Mouse (Mus musculus) cortical plate, adult 2 months (tissue): ENCODE data around the gene Dap. TPM values are rescaled to one million over a fixed set of nuclear protein-coding genes. Genes with fewer than 3 reads are reported as not detected.
A peak's percentile ranks its signal among the peaks of the same experiment; 100 is the strongest.

ENCODE experiments used
- H3K27ac ChIP-seq: fragments of 200-500 bp; 2 replicates; pipeline ENCODE4 v1.5.1; 2012; ENCODE audit warnings: low read length, control low read depth, inconsistent platforms; ENCODE audit not compliant: insufficient read depth
- H3K4me1 ChIP-seq: fragments of 200-500 bp; 2 replicates; pipeline ENCODE4 v1.6.1; 2011; ENCODE audit warnings: low read length; ENCODE audit not compliant: control insufficient read depth, insufficient read depth
- H3K4me3 ChIP-seq: fragments of 200-500 bp; 2 replicates; pipeline ENCODE4 v1.5.1; 2011; ENCODE audit warnings: mild to moderate bottlenecking, low read length, control low read depth; ENCODE audit not compliant: insufficient read depth
- CTCF ChIP-seq: fragments of 200-500 bp; IDR thresholded peaks from 2 replicates; pipeline ENCODE4 v1.5.1; 2011; ENCODE audit warnings: mild to moderate bottlenecking, control low read depth, low read length; ENCODE audit not compliant: insufficient read depth; ENCODE audit errors: extremely low read depth
- POLR2A ChIP-seq: fragments of 200-500 bp; IDR thresholded peaks from 2 replicates; pipeline ENCODE4 v1.6.1; 2011; ENCODE audit warnings: mild to moderate bottlenecking, low read length, control low read depth; ENCODE audit not compliant: insufficient read depth; ENCODE audit errors: extremely low read depth
- polyA plus RNA-seq: library from polyadenylated mRNA; depleted of rRNA; stranded (reverse); fragments of >200 nt; gene quantifications from 2 replicates; pipeline ENCODE4 v1.2.3, GENCODE M21; 2012

Dap gene
- polyA plus RNA-seq, 1 experiment, result 11.3 TPM

GRCm38 (mm10) chr15:31213619-31214270, 10.4 kb upstream of the Dap start:
- H3K4me3 ChIP-seq, result no peak overlapping the region
- no peak overlapping the region for H3K27ac ChIP-seq
- TF ChIP-seq POLR2A (no peak), CTCF (no peak)
- no peaks in the 10 kb centered on the region for H3K4me1 ChIP-seq

DNA sequence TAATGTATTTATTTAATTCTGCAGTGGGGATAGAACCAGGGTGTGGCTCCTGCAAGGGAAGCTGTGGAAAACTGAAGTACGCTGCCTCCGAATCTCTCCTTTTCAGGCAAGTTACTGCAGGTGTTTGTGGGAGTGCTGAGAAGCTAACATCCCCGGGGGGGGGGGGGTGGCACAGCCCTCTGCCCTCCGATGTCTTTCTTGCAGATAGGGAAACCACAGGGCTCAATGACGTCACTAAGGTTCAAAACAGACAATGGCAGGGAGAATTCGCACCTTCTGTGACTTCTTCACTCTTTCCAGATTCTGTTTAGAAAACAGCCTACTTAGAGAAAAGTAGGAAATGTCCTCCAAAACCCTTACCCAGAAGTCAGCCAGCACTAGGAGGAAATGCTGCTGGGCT, 1.9 kb upstream of the Dap start:
- TF ChIP-seq CTCF (no peak), POLR2A (no peak)
- Histone ChIP-seq H3K4me1 (no peaks in the 10 kb centered on the region), H3K4me3 (no peak overlapping the region), H3K27ac (no peak overlapping the region)

DNA sequence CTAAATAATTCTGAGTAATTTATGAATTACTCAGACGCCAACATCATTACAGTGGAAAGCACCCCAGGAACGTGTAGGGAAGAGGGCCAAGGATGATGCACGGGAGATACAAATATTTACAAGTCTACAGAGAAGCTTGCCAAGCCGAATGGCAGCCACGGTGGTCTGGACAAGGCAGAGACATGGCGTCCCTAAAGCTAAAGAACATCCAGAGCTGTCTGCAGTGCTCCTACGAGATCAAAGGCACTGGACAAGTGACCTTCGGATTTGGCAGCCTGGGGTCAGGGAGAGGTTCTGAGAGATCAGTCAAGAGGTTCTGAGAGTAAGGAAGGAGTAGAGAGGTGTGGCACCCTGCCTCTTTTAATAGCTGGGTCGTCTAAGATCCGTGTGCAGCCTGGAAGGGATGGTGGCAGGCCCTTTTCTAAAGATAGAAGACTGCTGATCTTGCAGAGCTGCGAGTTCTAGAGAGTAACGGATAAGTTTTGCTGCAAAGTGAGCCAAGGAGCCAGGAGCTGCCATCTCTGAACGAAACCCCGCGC, 449 bp upstream of the Dap start:
- peak overlapping the region; percentile 26; the same call in 1 of the 2 replicates for H3K27ac ChIP-seq
- TF ChIP-seq CTCF (no peak), POLR2A (no peak)
- peak overlapping the region; percentile 35 for H3K4me3 ChIP-seq
- H3K4me1 ChIP-seq, result no peaks in the 10 kb centered on the region

DNA sequence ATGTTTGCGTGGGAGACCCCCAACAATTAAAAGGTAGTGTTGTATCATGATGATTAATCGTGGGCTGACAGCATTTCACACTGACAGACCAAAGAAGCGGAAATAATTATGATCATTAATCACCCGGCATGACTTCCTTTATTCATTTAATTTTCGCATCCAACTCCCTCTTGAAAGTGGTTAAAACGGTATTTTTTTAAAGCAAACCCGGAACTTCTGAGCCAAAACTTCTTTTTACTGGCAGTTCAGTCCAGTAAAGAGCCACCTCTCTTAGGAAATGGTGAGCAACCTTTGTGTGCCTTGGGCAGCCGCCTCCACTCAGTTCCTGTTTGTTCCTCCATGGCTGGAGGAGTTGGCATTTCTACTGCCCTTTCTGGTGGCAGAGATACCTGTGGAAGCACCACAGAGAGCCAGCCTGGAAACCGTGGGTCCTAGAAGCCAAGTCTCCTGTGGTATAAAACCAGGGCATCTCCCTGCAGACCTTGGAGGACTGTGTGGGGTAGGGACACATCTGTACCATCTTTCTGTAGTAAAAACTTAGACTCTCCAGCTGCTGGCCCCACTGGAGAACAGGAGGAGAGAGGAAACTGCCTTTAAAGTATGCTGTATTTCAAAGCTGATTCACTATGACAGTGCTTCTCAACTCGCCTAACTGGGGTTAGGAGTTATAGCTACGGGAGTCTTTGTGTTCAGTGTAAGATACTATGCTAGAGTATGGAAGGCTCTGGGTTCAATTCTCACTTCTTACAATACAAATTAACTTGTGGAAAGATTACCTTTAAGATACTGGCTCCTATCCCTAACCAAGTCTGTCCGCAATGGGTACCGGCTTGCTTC, 910 bp downstream of the Dap start:
- no peak for TF ChIP-seq POLR2A
- no peak for TF ChIP-seq CTCF
- H3K4me3 ChIP-seq, result peak overlapping the region; percentile 35
- H3K4me1 ChIP-seq, result no peaks in the 10 kb centered on the region
- no peak overlapping the region for H3K27ac ChIP-seq

GRCm38 (mm10) chr15:31225643-31226325, 1.7 kb downstream of the Dap start:
- Histone ChIP-seq H3K4me1 (no peaks in the 10 kb centered on the region), H3K27ac (no peak overlapping the region), H3K4me3 (no peak overlapping the region)
- TF ChIP-seq CTCF (no peak), POLR2A (no peak)

DNA sequence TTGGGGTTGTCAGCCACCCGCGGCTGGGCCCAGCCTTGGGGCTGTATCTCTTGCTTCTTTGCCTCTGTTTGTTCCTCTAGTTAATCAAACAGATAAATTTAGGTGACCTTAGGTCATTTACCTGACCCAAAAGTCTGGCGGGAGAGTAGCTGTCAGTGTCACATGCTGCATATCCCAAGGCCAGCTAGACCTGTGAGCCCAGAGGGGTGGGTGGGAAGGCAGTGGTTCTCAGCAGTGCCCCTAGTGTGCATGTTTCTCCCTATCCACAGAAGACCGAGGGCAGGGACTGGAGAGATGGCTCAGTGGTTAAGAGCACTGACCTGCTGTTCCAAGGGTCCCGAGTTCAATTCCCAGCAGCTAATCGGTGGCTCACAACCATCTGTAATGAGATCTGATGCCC, 2.4 kb downstream of the Dap start:
- no peak for TF ChIP-seq POLR2A
- no peak for TF ChIP-seq CTCF
- Histone ChIP-seq H3K4me3 (no peak overlapping the region), H3K4me1 (no peaks in the 10 kb centered on the region), H3K27ac (no peak overlapping the region)

DNA sequence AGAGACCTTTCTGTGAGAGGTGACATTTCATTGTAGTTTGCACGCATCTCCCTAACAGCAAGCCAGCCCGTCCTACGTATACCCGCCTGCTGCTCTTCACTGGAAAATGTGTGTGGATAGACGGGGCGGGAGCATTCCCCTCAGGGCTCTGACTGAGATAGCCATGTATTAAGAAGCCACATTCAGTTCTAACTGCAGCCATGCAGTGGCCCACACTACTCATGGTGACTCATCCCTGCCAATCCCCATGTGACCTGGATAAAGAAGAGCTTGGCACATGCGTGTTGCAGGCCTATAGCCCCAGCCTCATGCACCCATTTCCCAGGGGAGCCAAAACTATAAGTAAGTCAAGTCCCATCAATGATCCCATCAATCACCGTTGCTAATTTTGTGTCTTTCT, 3.7 kb downstream of the Dap start:
- TF ChIP-seq POLR2A, result no peak
- no peak for TF ChIP-seq CTCF
- no peak overlapping the region for H3K27ac ChIP-seq
- no peaks in the 10 kb centered on the region for H3K4me1 ChIP-seq

GRCm38 (mm10) chr15:31233006-31233405, 8.9 kb downstream of the Dap start:
- Histone ChIP-seq H3K4me3 (no peak overlapping the region), H3K27ac (no peak overlapping the region), H3K4me1 (no peaks in the 10 kb centered on the region)
- TF ChIP-seq POLR2A, result no peak
- TF ChIP-seq CTCF, result no peak

More for the DNA sequence above, 3.7 kb downstream of the Dap start:
- no peak overlapping the region for H3K4me3 ChIP-seq

DNA sequence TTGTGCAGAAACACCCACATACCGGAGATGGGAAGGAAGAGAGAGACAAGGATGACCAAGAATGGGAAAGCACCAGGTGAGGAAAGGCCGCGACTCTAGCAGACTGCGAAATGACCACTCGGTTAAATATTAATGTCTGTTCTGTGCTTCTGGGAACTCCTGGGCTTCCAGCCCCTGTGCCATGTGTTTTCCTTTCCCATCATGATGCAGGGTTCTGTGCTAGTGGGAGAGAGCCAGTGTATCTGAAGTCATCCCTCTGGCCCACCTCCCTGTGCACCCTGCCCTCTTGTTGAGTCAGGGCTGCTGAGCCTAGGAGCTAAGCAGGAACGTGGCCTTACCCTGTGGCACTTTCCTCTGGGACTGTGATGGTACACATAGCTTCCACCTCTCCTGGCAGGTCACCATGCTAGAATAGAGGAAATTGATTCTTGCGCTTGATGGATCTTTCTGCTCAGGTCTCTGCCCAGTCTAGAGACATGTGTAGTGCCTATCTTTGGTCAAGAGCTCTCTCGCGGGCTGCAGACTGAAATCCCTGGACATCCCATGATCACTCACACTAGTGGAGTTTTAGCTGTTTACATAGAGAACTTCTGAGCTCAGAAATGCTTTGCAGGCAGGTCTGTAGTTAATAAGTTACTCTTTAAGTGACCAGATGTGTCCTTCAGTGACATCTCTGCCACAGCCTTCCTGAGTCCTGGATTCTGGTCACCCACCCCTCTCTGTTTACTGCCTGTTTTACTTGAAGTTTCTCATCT, 11.9 kb downstream of the Dap start:
- Histone ChIP-seq H3K27ac (no peak overlapping the region), H3K4me3 (no peak overlapping the region), H3K4me1 (no peaks in the 10 kb centered on the region)
- no peak for TF ChIP-seq POLR2A
- TF ChIP-seq CTCF, result no peak

GRCm38 (mm10) chr15:31236549-31236907, 12.4 kb downstream of the Dap start:
- TF ChIP-seq POLR2A, result no peak
- no peak for TF ChIP-seq CTCF
- Histone ChIP-seq H3K4me3 (no peak overlapping the region), H3K4me1 (no peaks in the 10 kb centered on the region), H3K27ac (no peak overlapping the region)
